Mouse (Mus musculus): ENCODE data around the gene Pik3ip1. TPM values are rescaled to one million over a fixed set of nuclear protein-coding genes. Genes with fewer than 3 reads are reported as not detected.
A peak's percentile ranks its signal among the peaks of the same experiment; 100 is the strongest.

Gene Pik3ip1
- 13.9 and 15.8 TPM in 2 replicates for polyA plus RNA-seq (2015; fragmentation: Nextera tagmentation; extraction: Ambion mirVana)

DNA sequence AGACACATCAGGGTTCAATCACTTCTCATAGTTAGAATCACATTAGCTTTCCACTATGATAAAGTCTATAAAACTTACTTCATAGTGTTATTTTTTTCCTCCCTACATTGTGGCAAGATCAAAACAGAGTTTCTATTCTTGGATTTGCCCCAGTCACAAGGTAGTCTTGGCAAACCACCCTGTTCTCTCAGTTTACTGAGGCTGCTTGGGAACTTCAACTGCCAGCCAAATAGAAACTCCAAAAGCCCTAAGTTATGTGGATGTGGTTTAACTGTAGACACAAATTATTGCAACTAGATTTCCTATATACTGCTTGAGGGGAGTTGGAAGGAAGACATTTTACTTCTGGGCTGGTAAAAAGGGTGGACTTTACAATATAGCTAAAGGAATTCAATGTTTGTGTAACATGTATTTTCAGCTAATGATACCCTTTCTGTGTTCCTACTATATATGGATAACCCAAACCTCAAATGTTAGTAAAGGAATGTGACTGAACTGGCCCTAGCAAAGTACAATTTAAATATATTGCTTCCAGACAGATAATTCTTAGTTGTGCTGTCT is at the start of gene Pik3ip1:
TSS of gene Pik3ip1 (plus strand) at position 511 of the 561 bp plus-strand sequence.
- H3K9me3 ChIP-seq (replicated peaks) = no peaks in the 10 kb centered on the region
- H3K9ac ChIP-seq = peak within 1 kb of the TSS; percentile 34; the same call in 1 of the 2 replicates
- no peaks in the 10 kb centered on the region for H3K27me3 ChIP-seq
- H3K27ac ChIP-seq (replicated peaks) = peak within 1 kb of the TSS; percentile 71
- H3K4me2 ChIP-seq (replicated peaks) = peak within 1 kb of the TSS; percentile 100
- H3K4me3 ChIP-seq (replicated peaks) = peak within 1 kb of the TSS; percentile 49
- peak; percentile 20; the same call in 1 of the 2 replicates for ATAC-seq (ENCODE audit: insufficient number of reproducible peaks, low FRiP score, low TSS enrichment, low read depth)
- peaks cover 38% of the 10 kb centered on the region for H3K4me1 ChIP-seq
- H3K36me3 ChIP-seq = 0 out of 2 replicates have a peak, but pooled peaks cover 2% of the 10 kb centered on the region

DNA sequence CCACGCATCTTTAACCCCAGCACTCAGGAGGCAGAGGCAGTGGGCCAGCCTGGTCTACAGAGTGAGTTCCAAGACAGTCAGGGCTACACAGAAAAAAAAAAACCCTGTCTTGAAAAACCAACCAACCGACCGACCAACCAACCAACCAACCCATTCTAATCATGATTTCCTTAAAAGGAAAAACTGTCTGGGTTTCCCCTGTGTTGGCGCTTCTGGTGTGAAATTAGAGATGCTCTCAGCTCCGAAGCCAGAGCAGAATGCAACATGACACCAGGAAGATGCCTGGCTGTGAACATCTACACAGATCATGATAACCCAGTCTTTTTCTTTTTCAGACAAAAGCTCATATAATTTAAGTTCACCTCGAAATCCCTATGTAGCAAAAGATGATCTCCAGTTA is 47.3 kb upstream of the Pik3ip1 start:
- Histone ChIP-seq H3K27ac (replicated peaks) (no peak overlapping the region), H3K27me3 (no peaks in the 10 kb centered on the region), H3K9ac (no peak overlapping the region), H3K9me3 (replicated peaks) (no peaks in the 10 kb centered on the region), H3K4me2 (replicated peaks) (no peak overlapping the region), H3K4me1 (0 out of 2 replicates have a peak, but pooled peaks cover 3% of the 10 kb centered on the region), H3K36me3 (no peaks in the 10 kb centered on the region), H3K4me3 (replicated peaks) (no peak overlapping the region)
- WGBS = 73% methylated on average over 6 of the region's 6 CpGs
- ATAC-seq (ENCODE audit: insufficient number of reproducible peaks, low FRiP score, low TSS enrichment, low read depth) = no peak

- no peak for ATAC-seq (ENCODE audit: insufficient number of reproducible peaks, low FRiP score, low TSS enrichment, low read depth)
- H3K36me3 ChIP-seq = no peaks in the 10 kb centered on the region
- H3K9ac ChIP-seq = no peak overlapping the region
- H3K27me3 ChIP-seq = no peaks in the 10 kb centered on the region
- no peaks in the 10 kb centered on the region for H3K9me3 ChIP-seq (replicated peaks)
- H3K4me3 ChIP-seq (replicated peaks) = no peak overlapping the region
- no peak overlapping the region for H3K27ac ChIP-seq (replicated peaks)
- peaks cover 11% of the 10 kb centered on the region for H3K4me1 ChIP-seq
- 79% methylated on average over 6 of the region's 6 CpGs for WGBS
- no peak overlapping the region for H3K4me2 ChIP-seq (replicated peaks)
These were observed 46.6 kb upstream of the Pik3ip1 start for GRCm38 (mm10) chr11:3283645-3284044.

DNA sequence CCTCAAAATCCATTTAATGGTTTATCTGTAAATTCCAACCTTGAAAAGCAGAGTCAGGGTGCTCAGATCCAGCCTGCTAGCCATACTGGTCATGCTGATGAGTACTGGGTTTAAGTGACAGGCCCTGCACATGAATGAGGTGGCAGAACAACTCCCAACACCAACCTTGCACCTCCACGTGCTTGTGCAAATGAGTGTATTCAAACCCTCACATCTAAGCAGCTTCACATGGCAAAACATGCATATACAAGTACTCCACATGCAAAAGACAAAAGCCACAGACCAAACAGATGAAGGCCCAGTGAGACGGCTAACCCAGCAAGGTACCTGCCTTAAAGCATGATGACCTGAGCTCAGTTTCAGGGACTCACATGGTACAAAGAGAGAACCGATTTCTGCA is 44.3 kb upstream of the Pik3ip1 start:
- 83% methylated on average over 3 of the region's 3 CpGs for WGBS
- H3K9me3 ChIP-seq (replicated peaks) = no peaks in the 10 kb centered on the region
- peaks cover 14% of the 10 kb centered on the region for H3K4me1 ChIP-seq
- no peaks in the 10 kb centered on the region for H3K27me3 ChIP-seq
- no peaks in the 10 kb centered on the region for H3K36me3 ChIP-seq
- no peak overlapping the region for H3K9ac ChIP-seq
- ATAC-seq (ENCODE audit: insufficient number of reproducible peaks, low FRiP score, low TSS enrichment, low read depth) = no peak
- no peak overlapping the region for H3K27ac ChIP-seq (replicated peaks)
- no peak overlapping the region for H3K4me2 ChIP-seq (replicated peaks)
- no peak overlapping the region for H3K4me3 ChIP-seq (replicated peaks)

- H3K27ac ChIP-seq (replicated peaks) = no peak overlapping the region
- H3K4me3 ChIP-seq (replicated peaks) = no peak overlapping the region
- peaks cover 23% of the 10 kb centered on the region for H3K4me1 ChIP-seq
- no peaks in the 10 kb centered on the region for H3K9me3 ChIP-seq (replicated peaks)
- H3K9ac ChIP-seq = no peak overlapping the region
- ATAC-seq (ENCODE audit: insufficient number of reproducible peaks, low FRiP score, low TSS enrichment, low read depth) = no peak
- no peak overlapping the region for H3K4me2 ChIP-seq (replicated peaks)
- H3K36me3 ChIP-seq = no peaks in the 10 kb centered on the region
- no peaks in the 10 kb centered on the region for H3K27me3 ChIP-seq
- 38% methylated on average over 6 of the region's 6 CpGs for WGBS
These were observed 43.1 kb upstream of the Pik3ip1 start for GRCm38 (mm10) chr11:3287131-3287530.

DNA sequence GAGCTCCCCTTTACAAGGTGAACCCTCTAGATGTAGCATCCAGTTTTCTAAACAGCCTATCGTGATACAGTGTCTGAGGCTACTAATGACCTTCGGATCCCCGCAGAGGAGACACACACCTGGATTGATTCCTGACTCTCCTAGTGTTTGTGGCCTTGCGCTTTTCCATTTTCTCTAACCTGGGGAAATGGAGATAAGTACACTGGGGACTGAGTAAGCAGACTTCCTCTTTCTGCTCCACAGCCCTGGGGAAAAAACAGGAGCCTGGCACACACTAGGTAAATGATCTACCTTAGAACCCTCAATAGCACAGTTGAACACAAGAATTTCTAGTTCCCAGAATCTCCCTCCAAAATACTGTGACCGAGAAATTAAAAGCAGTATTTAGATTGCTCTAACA is 42.3 kb upstream of the Pik3ip1 start:
- no peak overlapping the region for H3K27ac ChIP-seq (replicated peaks)
- peaks cover 29% of the 10 kb centered on the region for H3K4me1 ChIP-seq
- H3K27me3 ChIP-seq = no peaks in the 10 kb centered on the region
- WGBS = 63% methylated on average over 5 of the region's 5 CpGs
- no peaks in the 10 kb centered on the region for H3K9me3 ChIP-seq (replicated peaks)
- peak overlapping the region; percentile 90; the same call in 1 of the 2 replicates for H3K4me2 ChIP-seq (replicated peaks)
- ATAC-seq (ENCODE audit: insufficient number of reproducible peaks, low FRiP score, low TSS enrichment, low read depth) = no peak
- no peak overlapping the region for H3K9ac ChIP-seq
- H3K36me3 ChIP-seq = no peaks in the 10 kb centered on the region
- H3K4me3 ChIP-seq (replicated peaks) = no peak overlapping the region

GRCm38 (mm10) chr11:3288521-3289301 is 41.5 kb upstream of the Pik3ip1 start, which contains the start of gene Patz1:
Gene Patz1, plus strand, starts transcription at chr11:3288874.
- peak within 1 kb of the TSS; percentile 84 for H3K4me3 ChIP-seq (replicated peaks)
- peak within 1 kb of the TSS; percentile 90 for H3K4me2 ChIP-seq (replicated peaks)
- H3K4me1 ChIP-seq = peaks cover 36% of the 10 kb centered on the region
- peak within 1 kb of the TSS; percentile 100 for H3K27ac ChIP-seq (replicated peaks)
- H3K9ac ChIP-seq = peak within 1 kb of the TSS; percentile 98
- ATAC-seq (ENCODE audit: insufficient number of reproducible peaks, low FRiP score, low TSS enrichment, low read depth) = peak; percentile 11
- no peaks in the 10 kb centered on the region for H3K27me3 ChIP-seq
- no peaks in the 10 kb centered on the region for H3K9me3 ChIP-seq (replicated peaks)
- under 1% methylated on average over 41 of the region's 41 CpGs for WGBS
- peaks cover 5% of the 10 kb centered on the region for H3K36me3 ChIP-seq

GRCm38 (mm10) chr11:3289302-3289802 is 40.8 kb upstream of the Pik3ip1 start:
- H3K27ac ChIP-seq (replicated peaks) = peak overlapping the region; percentile 100
- H3K4me1 ChIP-seq = peaks cover 43% of the 10 kb centered on the region
- H3K9ac ChIP-seq = peak overlapping the region; percentile 98
- peaks cover 11% of the 10 kb centered on the region for H3K36me3 ChIP-seq
- peak overlapping the region; percentile 84 for H3K4me3 ChIP-seq (replicated peaks)
- ATAC-seq (ENCODE audit: insufficient number of reproducible peaks, low FRiP score, low TSS enrichment, low read depth) = peak; percentile 89
- H3K4me2 ChIP-seq (replicated peaks) = peak overlapping the region; percentile 90
- no peaks in the 10 kb centered on the region for H3K9me3 ChIP-seq (replicated peaks)
- no peaks in the 10 kb centered on the region for H3K27me3 ChIP-seq
- under 1% methylated on average over 38 of the region's 40 CpGs for WGBS

DNA sequence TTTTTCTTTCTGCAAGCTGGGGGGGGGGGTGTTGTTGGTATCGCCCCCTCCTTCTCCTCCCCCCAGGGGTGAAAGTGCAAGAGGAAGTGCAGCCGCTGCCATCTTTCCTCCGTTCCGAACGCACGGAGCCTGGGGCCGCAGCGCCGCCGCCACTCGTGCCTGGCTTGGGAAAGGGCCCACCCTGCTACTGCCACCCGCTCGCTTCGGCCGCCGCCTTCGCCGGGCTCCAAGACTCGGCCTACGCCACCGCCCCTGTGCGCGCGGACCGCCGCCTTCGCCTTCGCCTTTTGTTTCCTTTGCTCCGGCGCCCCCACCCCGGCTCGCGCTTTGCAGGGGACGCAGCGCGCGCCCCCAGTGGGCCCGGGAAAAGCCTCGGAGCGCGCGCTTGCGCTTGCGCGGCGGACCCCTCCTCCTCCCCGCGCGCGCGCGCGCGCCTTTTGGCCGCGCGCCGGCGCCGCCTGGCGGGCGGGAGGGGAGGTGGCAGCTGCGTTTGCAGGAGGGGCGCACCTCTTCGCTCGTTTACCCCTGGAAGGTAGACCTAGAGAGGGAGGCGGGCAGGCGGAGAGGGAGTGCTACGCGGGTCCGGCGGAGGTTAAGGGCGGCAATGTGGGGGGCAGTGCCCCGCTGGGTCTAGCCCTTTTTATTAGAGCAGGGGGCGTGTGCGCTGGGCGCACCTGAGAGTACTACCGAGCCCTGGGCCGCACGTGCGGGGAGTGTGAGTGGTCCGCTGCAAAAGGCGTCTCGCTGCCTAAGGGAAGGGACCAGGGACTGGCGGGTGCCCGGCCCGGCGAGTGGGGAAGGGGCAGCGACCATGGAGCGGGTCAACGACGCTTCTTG is 40.2 kb upstream of the Pik3ip1 start:
- Histone ChIP-seq H3K4me3 (replicated peaks) (peak overlapping the region; percentile 84), H3K36me3 (peaks cover 17% of the 10 kb centered on the region), H3K4me1 (peaks cover 49% of the 10 kb centered on the region), H3K27ac (replicated peaks) (peak overlapping the region; percentile 100), H3K9me3 (replicated peaks) (no peaks in the 10 kb centered on the region), H3K27me3 (no peaks in the 10 kb centered on the region), H3K4me2 (replicated peaks) (peak overlapping the region; percentile 90), H3K9ac (peak overlapping the region; percentile 98)
- ATAC-seq (ENCODE audit: insufficient number of reproducible peaks, low FRiP score, low TSS enrichment, low read depth) = peak; percentile 63
- WGBS = under 1% methylated on average over 84 of the region's 92 CpGs

- Histone ChIP-seq H3K27me3 (no peaks in the 10 kb centered on the region), H3K9me3 (replicated peaks) (no peaks in the 10 kb centered on the region)
- under 1% methylated on average over 50 of the region's 50 CpGs for WGBS
These were observed 39.4 kb upstream of the Pik3ip1 start for GRCm38 (mm10) chr11:3290640-3291310.

More at GRCm38 (mm10) chr11:3290640-3291310, 39.4 kb upstream of the Pik3ip1 start:
- Histone ChIP-seq H3K36me3 (peaks cover 23% of the 10 kb centered on the region), H3K4me1 (peaks cover 55% of the 10 kb centered on the region), H3K9ac (peak overlapping the region; percentile 98), H3K4me2 (replicated peaks) (peak overlapping the region; percentile 90), H3K27ac (replicated peaks) (peak overlapping the region; percentile 100), H3K4me3 (replicated peaks) (peak overlapping the region; percentile 84)
- ATAC-seq (ENCODE audit: insufficient number of reproducible peaks, low FRiP score, low TSS enrichment, low read depth) = no peak

Measured in embryonic facial prominence, embryonic 15.5 days (tissue).